Mouse (Mus musculus) fibroblast of lung, adult 2 months (primary cell): ENCODE results near the gene Tspo.

ENCODE experiments used
- DNase-seq: peaks from one replicate; pipeline ENCODE4 v3.0.0-alpha.2; 2011; ENCODE audit warnings: low read depth

Tspo gene

DNA sequence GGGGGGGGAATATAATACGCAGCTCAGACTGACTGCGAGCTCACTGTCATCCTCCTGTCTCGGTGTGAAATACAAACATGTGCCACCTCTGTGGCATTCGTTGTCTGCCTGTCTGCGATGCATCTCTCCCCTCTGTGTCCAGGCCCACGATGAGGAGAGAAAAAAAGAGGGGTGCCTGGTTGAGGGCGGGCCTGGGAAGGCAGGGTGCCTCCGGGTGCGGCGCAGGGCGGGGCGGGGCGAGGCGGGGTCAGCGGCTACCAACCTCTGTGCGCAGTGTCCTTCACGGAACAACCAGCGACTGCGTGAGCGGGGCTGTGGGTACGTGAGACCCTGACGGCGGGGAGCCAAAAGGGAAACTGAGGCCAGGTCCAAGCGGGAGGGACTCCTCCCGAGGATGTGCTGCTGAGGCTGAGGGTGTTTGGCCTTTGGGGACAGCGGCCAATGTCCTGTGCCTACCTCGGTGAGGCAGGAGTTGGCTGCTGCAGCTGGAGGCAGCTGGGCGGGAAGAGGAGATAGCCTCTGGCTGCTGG is at the start of gene Tspo, which contains the start of gene Mcat:
Gene Tspo, plus strand, starts transcription at position 266 of the 530 bp plus-strand sequence.
Gene Mcat, minus strand, starts transcription at position 461 of the 530 bp plus-strand sequence.
- DNase-seq, result no peak

DNA sequence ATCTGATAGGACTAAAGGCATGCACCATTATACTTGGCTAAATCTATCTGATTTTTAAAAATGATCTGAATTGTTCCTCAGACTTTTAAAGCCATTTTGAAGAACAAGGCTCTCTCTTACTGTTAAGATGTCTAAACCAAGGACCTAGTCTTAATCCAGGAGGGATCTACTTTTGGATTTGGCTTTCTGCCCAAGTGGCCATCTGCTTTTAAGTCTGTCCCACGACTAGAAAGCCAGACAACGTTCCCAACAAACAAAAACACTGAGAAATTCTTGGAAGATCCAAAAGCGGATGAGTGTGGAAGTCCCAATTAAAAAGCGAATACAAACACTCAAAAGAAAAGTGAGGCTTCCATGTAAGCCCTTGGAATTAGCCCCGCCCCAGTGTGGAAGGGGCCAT is 48.4 kb upstream of the Tspo start:
- no peak for DNase-seq

DNA sequence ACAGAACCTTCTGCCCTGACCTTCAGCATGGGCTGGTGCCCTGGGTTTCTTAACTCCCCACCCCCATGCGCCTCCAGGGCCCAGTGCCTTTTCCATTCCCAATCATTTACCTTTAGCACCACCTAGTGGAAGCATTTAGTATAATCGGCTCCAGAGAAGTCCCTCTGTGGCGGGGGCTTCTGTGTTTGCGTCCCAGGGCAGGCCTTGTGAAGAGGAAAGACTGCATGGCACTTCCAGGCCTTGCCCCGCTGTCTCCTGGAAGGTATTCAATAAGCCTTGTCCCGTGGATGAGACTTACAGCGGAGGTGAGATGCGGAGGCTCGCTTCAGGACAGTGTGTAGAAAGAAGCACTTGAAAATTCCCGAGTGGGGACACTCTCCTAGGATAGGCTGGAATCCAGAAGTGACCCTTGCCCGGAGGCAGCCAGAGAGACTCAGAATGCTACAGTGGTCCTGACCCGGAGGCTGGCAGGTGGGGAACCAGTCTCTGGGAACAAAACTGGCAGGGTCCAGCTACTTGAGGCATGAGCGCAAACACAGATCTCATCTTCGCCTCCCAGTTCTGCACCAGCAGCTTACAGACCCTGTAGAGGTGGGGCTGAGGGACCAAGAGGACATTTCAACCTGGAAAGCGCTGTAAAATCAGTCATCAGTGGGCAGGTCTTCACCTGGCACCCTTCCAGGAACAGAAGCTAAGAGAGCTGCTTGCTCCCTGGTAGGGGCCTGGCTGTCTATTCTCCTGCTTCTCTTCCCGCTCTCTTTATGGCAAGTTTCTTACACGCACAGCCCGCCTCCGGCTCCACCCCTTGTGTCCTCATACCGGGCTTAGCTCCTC is 45.0 kb upstream of the Tspo start:
- DNase-seq, result peak; percentile 24

DNA sequence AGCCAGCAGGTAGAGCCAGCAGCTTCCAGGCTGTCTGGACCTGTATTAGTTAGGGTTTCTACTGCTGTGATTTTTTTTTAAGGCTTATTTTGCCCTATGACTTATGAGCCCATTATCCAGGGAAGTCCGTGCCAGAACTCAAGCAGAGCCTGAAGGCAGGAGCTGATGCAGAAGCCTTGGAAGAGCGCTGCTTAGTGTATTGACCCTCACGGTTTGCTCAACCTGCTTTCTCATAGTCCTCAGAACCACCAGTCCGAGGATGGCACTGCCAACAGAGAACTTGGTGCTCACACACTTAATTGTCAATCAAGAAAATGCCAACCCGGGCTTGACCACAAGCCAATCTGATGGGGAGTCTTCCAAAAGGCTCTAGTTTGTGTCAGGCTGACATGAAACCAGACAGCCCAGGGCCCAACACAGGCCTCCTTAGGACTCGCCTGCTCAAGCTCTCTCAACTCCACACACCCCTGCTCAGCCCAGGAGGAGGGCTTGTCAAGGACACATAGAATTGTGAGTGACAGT is 42.5 kb upstream of the Tspo start:
- no peak for DNase-seq

DNA sequence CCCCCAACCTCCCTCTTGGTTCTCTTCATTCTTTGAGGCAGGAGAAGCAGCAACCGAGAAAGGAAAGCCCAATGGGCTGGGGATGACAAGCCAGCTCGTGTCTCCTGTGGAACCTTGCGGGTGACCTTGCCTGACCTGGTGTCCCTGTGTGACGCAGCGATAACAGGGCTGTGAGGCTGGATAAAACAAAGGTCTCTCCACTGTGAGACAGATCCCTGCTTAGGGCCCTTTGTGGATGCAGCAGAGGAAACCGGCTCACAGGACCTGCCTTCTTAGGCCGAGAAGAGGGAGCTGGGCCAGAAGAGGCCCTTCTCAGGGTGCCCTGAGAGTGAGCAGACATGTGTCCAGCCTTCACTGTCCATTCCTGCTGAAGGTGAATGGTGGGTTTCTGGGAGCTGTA is 40.2 kb upstream of the Tspo start:
- no peak for DNase-seq

- no peak for DNase-seq
These were observed 39.6 kb upstream of the Tspo start for GRCm38 (mm10) chr15:83523638-83524332.

DNA sequence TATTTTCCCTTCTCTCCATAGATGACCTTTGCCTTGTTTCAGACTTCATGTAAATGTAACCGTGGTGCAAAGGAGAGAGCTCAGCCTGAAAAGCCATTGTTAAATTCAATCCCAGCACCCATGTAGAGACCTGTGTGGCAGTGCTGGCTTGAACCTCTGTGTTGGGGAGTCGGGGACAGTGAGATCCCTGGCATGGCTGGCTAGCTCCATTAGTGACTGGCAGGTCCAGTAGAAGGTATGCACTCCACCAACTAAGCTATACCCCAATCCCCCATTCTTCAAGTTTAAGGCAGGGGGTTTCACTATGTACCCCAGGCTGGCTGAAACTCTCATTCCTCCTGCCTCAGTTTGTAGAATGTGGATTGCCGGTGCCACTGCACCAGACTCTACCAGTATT is 39.1 kb upstream of the Tspo start:
- DNase-seq, result no peak

GRCm38 (mm10) chr15:83526424-83527091 is 36.8 kb upstream of the Tspo start, which contains the start of gene Bik:
Gene Bik, plus strand, starts transcription at chr15:83526862.
- DNase-seq, result no peak

DNA sequence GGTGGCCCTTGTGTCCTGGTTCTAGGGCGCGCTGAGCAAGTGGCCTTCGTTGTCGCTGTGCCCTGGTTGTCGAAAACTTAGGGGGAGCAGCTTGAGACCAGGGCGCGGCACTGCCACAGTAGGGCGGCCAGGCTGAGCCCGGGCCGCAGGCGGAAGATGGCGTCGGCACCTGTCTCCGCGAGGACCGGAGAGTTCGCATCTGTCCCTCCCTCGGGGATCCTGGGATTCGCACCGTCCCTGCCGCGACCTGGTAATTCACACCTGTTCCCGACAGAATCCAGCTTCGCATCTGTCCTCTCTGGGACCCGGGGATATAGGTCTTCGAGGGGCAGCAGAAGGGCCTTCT is 36.3 kb upstream of the Tspo start:
- DNase-seq, result no peak

DNA sequence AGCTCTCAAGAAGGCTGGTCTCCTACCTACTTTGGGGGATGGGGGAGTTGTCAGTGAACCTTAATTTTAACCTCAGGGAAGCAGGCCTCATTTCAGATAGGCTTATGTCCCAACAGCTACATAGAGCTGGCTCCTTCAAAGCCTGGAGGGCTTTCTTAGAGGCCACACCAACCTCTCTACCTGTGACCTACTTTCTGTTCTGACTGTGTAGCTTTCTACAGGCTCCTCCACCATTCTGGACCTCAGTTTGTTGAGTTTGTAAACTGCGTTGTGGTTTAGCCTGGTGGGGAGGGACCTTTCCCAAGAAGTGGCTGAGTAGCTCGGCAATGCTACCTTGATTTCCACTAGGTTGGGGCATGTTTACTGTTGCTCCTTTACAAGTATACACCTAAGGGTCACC is 35.6 kb upstream of the Tspo start:
- no peak for DNase-seq

DNA sequence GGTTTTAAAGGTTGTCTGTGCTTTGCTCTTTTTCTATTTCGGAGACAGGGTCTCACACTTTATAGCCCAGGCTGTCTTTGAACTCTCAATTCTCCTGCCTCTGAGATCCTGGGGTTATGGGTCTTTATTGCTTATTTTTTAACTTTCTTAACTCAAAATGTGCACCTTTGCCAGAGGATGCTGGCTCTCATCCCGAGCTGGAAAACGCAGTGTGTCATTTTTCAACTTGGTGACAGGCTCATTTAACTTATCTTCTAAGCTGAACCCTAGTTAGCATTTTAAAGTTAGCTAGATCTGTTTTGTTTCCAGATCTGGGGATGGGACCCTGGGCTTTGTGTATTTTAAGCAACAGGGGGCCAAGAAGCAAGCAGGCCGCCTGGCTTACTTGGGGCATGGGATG is 34.5 kb upstream of the Tspo start:
- DNase-seq, result no peak

GRCm38 (mm10) chr15:83529765-83530164 is 33.6 kb upstream of the Tspo start:
- DNase-seq, result no peak

DNA sequence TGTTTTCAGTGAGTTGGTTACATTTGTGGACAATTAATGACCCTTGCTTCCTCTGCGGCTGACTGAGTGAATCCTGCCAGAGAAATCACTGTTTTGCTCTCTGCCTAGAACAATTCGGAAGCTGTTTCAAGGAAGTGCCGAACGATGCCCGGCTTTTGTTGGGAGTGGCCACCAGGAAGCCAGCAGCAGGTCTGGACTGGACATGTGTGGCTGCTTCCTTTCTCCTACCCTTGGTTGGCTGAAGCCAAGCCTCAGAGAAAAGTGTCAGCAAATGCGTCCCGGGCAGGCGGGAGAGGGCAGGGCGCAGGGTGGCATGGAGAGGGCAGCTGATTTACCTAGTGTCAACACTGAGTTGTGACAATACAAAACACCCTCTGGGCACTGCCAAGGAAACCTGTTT is 33.2 kb upstream of the Tspo start:
- DNase-seq, result no peak

DNA sequence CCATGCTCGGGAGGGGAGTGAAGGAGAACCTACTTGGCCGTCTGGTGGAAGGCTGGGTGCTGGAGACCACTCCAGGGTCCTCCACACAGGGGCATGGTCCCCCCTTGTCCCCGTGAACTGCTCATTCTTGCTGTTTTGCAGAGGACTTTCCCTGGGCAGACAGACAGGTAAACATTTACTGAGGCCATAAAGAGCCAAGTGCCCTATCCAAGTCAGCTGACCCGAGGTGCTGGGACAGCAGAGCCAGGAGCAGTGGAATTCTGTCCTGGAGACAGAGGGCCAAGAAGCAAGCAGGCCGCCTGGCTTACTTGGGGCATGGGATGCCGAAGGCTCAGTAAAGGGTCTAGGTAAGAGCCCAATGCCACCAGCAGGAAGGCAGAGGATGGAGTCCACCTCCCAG is 32.7 kb upstream of the Tspo start:
- no peak for DNase-seq

- DNase-seq, result no peak
These were observed 31.4 kb upstream of the Tspo start for GRCm38 (mm10) chr15:83531961-83532469.

DNA sequence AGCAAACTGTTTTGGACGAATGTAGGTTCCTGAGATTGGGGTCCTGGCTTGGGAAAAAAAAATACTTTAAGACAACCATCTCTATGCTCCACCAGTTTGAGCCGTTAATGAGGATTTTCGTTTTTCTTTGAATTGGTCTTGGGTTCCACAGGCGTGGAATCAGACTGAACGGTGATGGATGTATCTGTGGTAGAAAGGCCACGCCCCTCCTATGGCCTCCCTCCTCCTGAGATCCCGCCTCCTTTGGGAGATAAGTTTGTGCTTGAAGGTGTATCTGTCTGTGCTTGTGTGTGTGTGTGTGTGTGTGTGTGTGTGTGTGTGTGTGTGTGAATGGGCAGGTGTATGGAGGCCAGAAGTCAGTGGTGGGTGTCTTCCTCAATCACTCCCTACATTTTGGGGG is 30.8 kb upstream of the Tspo start:
- DNase-seq, result no peak

- DNase-seq, result no peak
These were observed 28.2 kb upstream of the Tspo start for GRCm38 (mm10) chr15:83534960-83535889.

DNA sequence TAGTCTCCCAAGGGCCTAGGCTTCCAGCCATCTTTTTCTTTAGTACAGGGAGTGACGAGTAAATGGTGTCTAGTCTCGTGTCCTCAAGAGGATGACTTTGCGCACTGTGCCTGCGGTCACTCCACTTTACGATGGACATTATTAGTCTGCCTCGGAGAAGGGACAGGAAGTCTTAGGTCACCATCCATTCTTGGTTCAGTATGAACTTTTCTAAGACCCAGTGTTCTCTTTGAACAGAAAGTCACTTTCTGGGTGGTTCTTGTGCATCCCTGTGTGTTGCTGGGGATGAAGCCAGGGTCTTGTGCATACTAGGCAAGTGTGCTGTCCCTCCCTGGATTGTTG is 27.5 kb upstream of the Tspo start:
- no peak for DNase-seq

DNA sequence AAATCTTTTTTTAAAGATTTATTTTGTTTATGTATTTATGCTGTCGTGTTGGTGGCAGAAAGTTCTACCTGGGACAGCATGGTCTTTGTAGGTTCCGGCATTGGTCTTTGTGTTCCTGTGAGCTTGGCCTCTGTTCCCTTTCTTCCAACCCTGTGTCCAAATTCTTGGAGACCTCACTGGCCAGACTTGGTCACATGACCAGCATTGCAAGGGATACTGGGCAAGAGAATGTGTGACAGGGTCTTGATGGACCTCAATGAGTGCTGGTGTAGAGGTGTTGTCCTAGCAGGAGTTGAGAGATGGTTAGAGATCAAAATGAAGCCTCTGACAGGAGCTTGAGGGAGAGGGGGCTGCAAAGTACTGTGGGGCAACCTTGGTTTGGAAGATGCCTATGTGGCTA is 24.5 kb upstream of the Tspo start:
- no peak for DNase-seq

GRCm38 (mm10) chr15:83539905-83540304 is 23.5 kb upstream of the Tspo start:
- DNase-seq, result no peak

DNA sequence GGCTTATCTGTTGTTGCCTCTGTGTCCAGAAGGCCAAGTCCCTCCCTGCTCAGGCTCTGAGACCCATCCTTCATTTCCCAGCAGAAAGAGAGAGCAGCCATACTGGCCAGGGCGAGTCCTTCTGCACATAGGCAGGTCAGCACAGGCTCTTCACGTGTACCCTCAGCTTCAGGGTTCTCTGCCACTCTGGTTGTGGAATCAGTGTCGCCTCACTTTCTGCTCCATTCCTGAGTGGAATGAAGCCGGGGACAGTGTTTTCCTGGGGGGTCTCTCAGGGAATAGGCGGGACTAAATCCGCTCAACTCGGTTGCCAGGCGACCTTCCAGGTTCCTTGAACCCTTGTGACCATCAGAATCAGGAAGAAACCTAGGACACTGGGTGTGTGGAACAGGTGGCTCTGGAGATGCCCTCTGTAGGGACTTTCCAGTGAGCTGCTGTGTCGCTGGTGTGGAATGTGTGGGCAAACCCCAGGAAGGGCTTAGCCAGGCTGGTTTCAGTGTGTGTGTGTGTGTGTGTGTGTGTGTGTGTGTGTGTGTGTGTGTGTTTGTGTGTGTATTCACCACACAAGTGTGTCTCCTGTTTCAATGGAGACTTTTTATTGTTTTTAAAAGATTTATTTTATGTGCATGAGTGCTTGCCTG is 21.6 kb upstream of the Tspo start:
- DNase-seq, result no peak
